Mouse (Mus musculus) embryonic fibroblast, embryonic 13.5 days (primary cell): Measurements from ENCODE around the gene Pth2r.

Source experiments
- CTCF ChIP-seq: IDR thresholded peaks from 2 replicates; pipeline ENCODE4 v1.5.1; 2011; ENCODE audit warnings: mild to moderate bottlenecking, control low read depth, low read length, moderate library complexity, borderline replicate concordance; ENCODE audit not compliant: insufficient read depth
- POLR2A ChIP-seq: IDR thresholded peaks from 2 replicates; pipeline ENCODE4 v1.6.1; 2011; ENCODE audit warnings: low read depth, mild to moderate bottlenecking, control low read depth, low read length, moderate library complexity

GRCm38 (mm10) chr1:65340240-65340639 lies 58.4 kb downstream of the Pth2r start:
- no peak for TF ChIP-seq CTCF
- no peak for TF ChIP-seq POLR2A
